Mouse (Mus musculus): ENCODE measurements around the gene Ntn1.

- TF ChIP-seq CTCF (IDR thresholded peaks at IDR 0.05; ENCODE audit: borderline replicate concordance, insufficient read depth, low read length): no peak
- TF ChIP-seq POLR2A (IDR thresholded peaks at IDR 0.05; ENCODE audit: low read depth, low read length): no peak
Measured at GRCm38 (mm10) chr11:68198696-68199095, 201.9 kb downstream of the Ntn1 start.

Measured in embryonic fibroblast, embryonic 13.5 days (primary cell).